Mouse (Mus musculus) neural tube, embryonic 14.5 days (tissue): ENCODE measurements around the gene Atrnl1. TPM values are rescaled to one million over a fixed set of nuclear protein-coding genes. Genes with fewer than 3 reads are reported as not detected.
A peak's percentile ranks its signal among the peaks of the same experiment; 100 is the strongest.

Experiments
- ATAC-seq: fragments of 200-750 bp; cut with Nextera tagmentation; 2 replicates; pipeline ENCODE4 v1.8.0; 2017; ENCODE audit warnings: low read depth, mild to moderate bottlenecking, moderate TSS enrichment, moderate library complexity
- H3K27ac ChIP-seq: fragments of 300-500 bp; sonication (generic); 2 replicates; pipeline ENCODE4 v1.5.1; 2014; ENCODE audit warnings: low read depth, mild to moderate bottlenecking, control low read depth, low read length, moderate library complexity, mixed read lengths
- H3K27me3 ChIP-seq: fragments of 300-500 bp; sonication (generic); 2 replicates; pipeline ENCODE4 v1.6.1; 2014; ENCODE audit warnings: low read length; ENCODE audit not compliant: control insufficient read depth, insufficient read depth
- H3K36me3 ChIP-seq: fragments of 300-500 bp; sonication (generic); 2 replicates; pipeline ENCODE4 v1.6.1; 2014; ENCODE audit warnings: low read length, mixed read lengths; ENCODE audit not compliant: control insufficient read depth, insufficient read depth
- H3K4me1 ChIP-seq: fragments of 300-500 bp; sonication (generic); 2 replicates; pipeline ENCODE4 v1.6.1; 2014; ENCODE audit warnings: low read length; ENCODE audit not compliant: control insufficient read depth, insufficient read depth
- H3K4me2 ChIP-seq: fragments of 300-500 bp; sonication (generic); 2 replicates; pipeline ENCODE4 v1.6.1; 2014; ENCODE audit warnings: mild to moderate bottlenecking, low read depth, low read length, control low read depth
- H3K4me3 ChIP-seq: fragments of 300-500 bp; sonication (generic); 2 replicates; pipeline ENCODE4 v1.5.1; 2014; ENCODE audit warnings: low read depth, low read length, control low read depth, mixed read lengths
- H3K9ac ChIP-seq: fragments of 300-500 bp; sonication (generic); replicated peaks from 2 replicates; pipeline ENCODE4 v1.6.1; 2014; ENCODE audit warnings: low read depth, mild to moderate bottlenecking, control low read depth, low read length, mixed read lengths
- H3K9me3 ChIP-seq: fragments of 300-500 bp; sonication (generic); 2 replicates; pipeline ENCODE4 v1.6.1; 2016; ENCODE audit warnings: low read length; ENCODE audit not compliant: control insufficient read depth
- WGBS: fragments of 180-500 bp; shearing (Covaris S2); extraction: QIAGEN DNeasy Blood & Tissue Kit; methylation state at CpG from one replicate; pipeline ENCODE4 v1.1.7; 2014; 5-methylcytosine and 5-hydroxymethylcytosine counted together
- polyA plus RNA-seq: library from polyadenylated mRNA; unstranded; fragments of >200 nt; fragmentation: Nextera tagmentation; extraction: Ambion mirVana; gene quantifications from 2 replicates; pipeline ENCODE4 v1.2.1, GENCODE M21; 2014

The Atrnl1 gene
- polyA plus RNA-seq, 1 experiment from 2014 or later = 8.6 TPM

GRCm38 (mm10) chr19:57621814-57622213, 11.0 kb downstream of the Atrnl1 start:
- 93% methylated on average over 19 of the region's 19 CpGs for WGBS
- no peak for ATAC-seq
- H3K36me3 ChIP-seq = no peaks in the 10 kb centered on the region

GRCm38 (mm10) chr19:57625738-57626137, 14.9 kb downstream of the Atrnl1 start:
- no peak for ATAC-seq
- Histone ChIP-seq H3K36me3 (no peaks in the 10 kb centered on the region), H3K9ac (no peak overlapping the region), H3K4me2 (no peak overlapping the region), H3K4me1 (no peaks in the 10 kb centered on the region), H3K9me3 (no peaks in the 10 kb centered on the region), H3K27ac (peak overlapping the region; percentile 52), H3K4me3 (no peak overlapping the region), H3K27me3 (no peaks in the 10 kb centered on the region)
- 46% methylated on average over 9 of the region's 9 CpGs for WGBS

More at GRCm38 (mm10) chr19:57621814-57622213, 11.0 kb downstream of the Atrnl1 start:
- Histone ChIP-seq H3K4me2 (no peak overlapping the region), H3K9me3 (no peaks in the 10 kb centered on the region), H3K4me1 (0 out of 2 replicates have a peak, but pooled peaks cover 5% of the 10 kb centered on the region), H3K9ac (no peak overlapping the region), H3K4me3 (no peak overlapping the region), H3K27me3 (no peaks in the 10 kb centered on the region), H3K27ac (no peak overlapping the region)

GRCm38 (mm10) chr19:57627251-57627650, 16.4 kb downstream of the Atrnl1 start:
- Histone ChIP-seq H3K4me1 (no peaks in the 10 kb centered on the region), H3K4me3 (no peak overlapping the region), H3K9me3 (no peaks in the 10 kb centered on the region), H3K36me3 (no peaks in the 10 kb centered on the region), H3K27me3 (no peaks in the 10 kb centered on the region), H3K27ac (no peak overlapping the region), H3K9ac (no peak overlapping the region), H3K4me2 (no peak overlapping the region)
- 94% methylated on average over 8 of the region's 8 CpGs for WGBS
- ATAC-seq = no peak

GRCm38 (mm10) chr19:57642536-57642935, 31.7 kb downstream of the Atrnl1 start:
- H3K4me3 ChIP-seq = no peak overlapping the region
- H3K36me3 ChIP-seq = no peaks in the 10 kb centered on the region
- ATAC-seq = no peak
- H3K27me3 ChIP-seq = no peaks in the 10 kb centered on the region
- H3K4me2 ChIP-seq = no peak overlapping the region
- 95% methylated on average over 21 of the region's 21 CpGs for WGBS
- no peaks in the 10 kb centered on the region for H3K9me3 ChIP-seq
- no peaks in the 10 kb centered on the region for H3K4me1 ChIP-seq
- H3K9ac ChIP-seq = no peak overlapping the region
- no peak overlapping the region for H3K27ac ChIP-seq

GRCm38 (mm10) chr19:57642980-57643379, 32.1 kb downstream of the Atrnl1 start:
- WGBS = 69% methylated on average over 2 of the region's 2 CpGs
- ATAC-seq = no peak
- no peak overlapping the region for H3K9ac ChIP-seq

GRCm38 (mm10) chr19:57648202-57648943, 37.5 kb downstream of the Atrnl1 start:
- no peaks in the 10 kb centered on the region for H3K36me3 ChIP-seq
- H3K4me3 ChIP-seq = no peak overlapping the region
- WGBS = 86% methylated on average over 14 of the region's 14 CpGs
- no peak for ATAC-seq
- no peaks in the 10 kb centered on the region for H3K4me1 ChIP-seq
- H3K9me3 ChIP-seq = no peaks in the 10 kb centered on the region
- H3K4me2 ChIP-seq = no peak overlapping the region
- H3K27ac ChIP-seq = no peak overlapping the region
- no peaks in the 10 kb centered on the region for H3K27me3 ChIP-seq
- H3K9ac ChIP-seq = no peak overlapping the region

More at GRCm38 (mm10) chr19:57642980-57643379, 32.1 kb downstream of the Atrnl1 start:
- Histone ChIP-seq H3K36me3 (no peaks in the 10 kb centered on the region), H3K4me3 (no peak overlapping the region), H3K9me3 (no peaks in the 10 kb centered on the region), H3K4me2 (no peak overlapping the region), H3K27ac (no peak overlapping the region), H3K4me1 (no peaks in the 10 kb centered on the region), H3K27me3 (no peaks in the 10 kb centered on the region)

- H3K9me3 ChIP-seq = no peaks in the 10 kb centered on the region
- ATAC-seq = no peak
- 100% methylated on average over 4 of the region's 4 CpGs for WGBS
Measured at GRCm38 (mm10) chr19:57648944-57649271, 38.1 kb downstream of the Atrnl1 start.

GRCm38 (mm10) chr19:57655083-57655482, 44.2 kb downstream of the Atrnl1 start:
- 72% methylated on average over 2 of the region's 2 CpGs for WGBS
- H3K4me3 ChIP-seq = no peak overlapping the region
- no peak overlapping the region for H3K4me2 ChIP-seq
- H3K36me3 ChIP-seq = no peaks in the 10 kb centered on the region
- no peaks in the 10 kb centered on the region for H3K4me1 ChIP-seq
- H3K27ac ChIP-seq = no peak overlapping the region
- no peak overlapping the region for H3K9ac ChIP-seq
- no peaks in the 10 kb centered on the region for H3K27me3 ChIP-seq
- no peak for ATAC-seq
- H3K9me3 ChIP-seq = no peaks in the 10 kb centered on the region

More at GRCm38 (mm10) chr19:57648944-57649271, 38.1 kb downstream of the Atrnl1 start:
- Histone ChIP-seq H3K4me1 (no peaks in the 10 kb centered on the region), H3K27me3 (no peaks in the 10 kb centered on the region), H3K36me3 (no peaks in the 10 kb centered on the region), H3K9ac (no peak overlapping the region), H3K4me2 (no peak overlapping the region), H3K27ac (no peak overlapping the region), H3K4me3 (no peak overlapping the region)

- no peak for ATAC-seq
Measured at GRCm38 (mm10) chr19:57655491-57655890, 44.7 kb downstream of the Atrnl1 start.

More at GRCm38 (mm10) chr19:57655491-57655890, 44.7 kb downstream of the Atrnl1 start:
- WGBS = 87% methylated on average over 11 of the region's 11 CpGs
- Histone ChIP-seq H3K4me2 (no peak overlapping the region), H3K27ac (no peak overlapping the region), H3K9me3 (no peaks in the 10 kb centered on the region), H3K9ac (no peak overlapping the region), H3K4me1 (no peaks in the 10 kb centered on the region), H3K36me3 (no peaks in the 10 kb centered on the region), H3K27me3 (no peaks in the 10 kb centered on the region), H3K4me3 (no peak overlapping the region)
